Mouse (Mus musculus): ENCODE data around the gene Nav2. TPM values are rescaled to one million over a fixed set of nuclear protein-coding genes. Genes with fewer than 3 reads are reported as not detected.

Gene Nav2
- total and polyA plus RNA-seq, 3 experiments: 2.0 to 2.7 TPM; not detected in 1

- no peak for DNase-seq (ENCODE audit: low read depth, low spot score)
- H3K36me3 ChIP-seq (ENCODE audit: control insufficient read depth in 1 of 2, insufficient read depth in 2 of 2, low read length in 2 of 2): no peaks in the 10 kb centered on the region
- TF ChIP-seq RCOR1 (IDR thresholded peaks at IDR 0.05; ENCODE audit: low read depth, low read length) (no peak), MAFK (IDR thresholded peaks at IDR 0.05; ENCODE audit: borderline replicate concordance, low read depth, low read length) (no peak), BHLHE40 (IDR thresholded peaks at IDR 0.05; ENCODE audit: borderline replicate concordance, low read depth, low read length) (no peak), MXI1 (IDR thresholded peaks at IDR 0.05; ENCODE audit: low read depth, low read length) (no peak)
- no peaks in the 10 kb centered on the region for H3K79me2 ChIP-seq (ENCODE audit: control insufficient read depth, insufficient read depth, low read length, poor library complexity)
- H3K9me3 ChIP-seq (replicated peaks; ENCODE audit: insufficient read depth, low read length): no peaks in the 10 kb centered on the region
- H3K4me1 ChIP-seq (ENCODE audit: control insufficient read depth in 1 of 2, insufficient read depth in 2 of 2, low read length in 2 of 2): no peaks in the 10 kb centered on the region
- H3K4me3 ChIP-seq (ENCODE audit: control insufficient read depth in 1 of 2, insufficient read depth in 1 of 2, low read depth in 2 of 2, low read length in 2 of 2): no peak overlapping the region
- no peaks in the 10 kb centered on the region for H3K27me3 ChIP-seq (ENCODE audit: control insufficient read depth in 1 of 2, insufficient read depth in 2 of 2, low read length in 2 of 2)
- H3K27ac ChIP-seq (ENCODE audit: control insufficient read depth, low read depth, low read length): no peak overlapping the region
- H3K9ac ChIP-seq (ENCODE audit: control insufficient read depth, low read depth, low read length, poor library complexity, severe bottlenecking): no peak overlapping the region
Observed at GRCm38 (mm10) chr7:49410892-49411291, 502.4 kb downstream of the Nav2 start.

DNA sequence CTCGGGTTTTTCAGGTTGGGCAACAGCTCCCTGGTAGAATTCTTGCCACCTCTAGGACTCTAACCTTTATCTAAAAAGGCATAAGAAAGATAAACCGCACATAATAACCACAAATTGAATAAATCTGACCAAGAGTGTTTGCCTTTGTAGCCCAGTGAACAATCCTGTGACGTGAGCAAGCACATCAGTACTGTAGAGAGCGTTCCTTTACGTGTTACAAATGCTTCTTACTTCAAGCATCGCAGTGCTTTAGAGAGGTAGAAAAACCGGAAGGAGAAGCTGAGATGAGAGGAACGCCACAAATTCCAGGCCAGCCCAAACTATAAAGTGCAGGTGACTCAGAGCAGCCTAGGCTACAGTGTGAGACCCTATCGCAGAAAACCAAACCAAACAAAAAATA lies 503.3 kb downstream of the Nav2 start:
- H3K27ac ChIP-seq (ENCODE audit: control insufficient read depth, low read depth, low read length): no peak overlapping the region
- no peaks in the 10 kb centered on the region for H3K9me3 ChIP-seq (replicated peaks; ENCODE audit: insufficient read depth, low read length)
- H3K79me2 ChIP-seq (ENCODE audit: control insufficient read depth, insufficient read depth, low read length, poor library complexity): no peaks in the 10 kb centered on the region
- TF ChIP-seq ZC3H11A (IDR thresholded peaks at IDR 0.05; ENCODE audit: low read depth, low read length): no peak
- TF ChIP-seq MEF2A (IDR thresholded peaks at IDR 0.05; ENCODE audit: extremely low read depth, insufficient replicate concordance, low read depth, low read length, poor library complexity, severe bottlenecking): no peak
- H3K9ac ChIP-seq (ENCODE audit: control insufficient read depth, low read depth, low read length, poor library complexity, severe bottlenecking): no peak overlapping the region
- no peaks in the 10 kb centered on the region for H3K4me1 ChIP-seq (ENCODE audit: control insufficient read depth in 1 of 2, insufficient read depth in 2 of 2, low read length in 2 of 2)
- no peaks in the 10 kb centered on the region for H3K27me3 ChIP-seq (ENCODE audit: control insufficient read depth in 1 of 2, insufficient read depth in 2 of 2, low read length in 2 of 2)
- DNase-seq (ENCODE audit: low read depth, low spot score): no peak
- H3K4me3 ChIP-seq (ENCODE audit: control insufficient read depth in 1 of 2, insufficient read depth in 1 of 2, low read depth in 2 of 2, low read length in 2 of 2): no peak overlapping the region
- no peaks in the 10 kb centered on the region for H3K36me3 ChIP-seq (ENCODE audit: control insufficient read depth in 1 of 2, insufficient read depth in 2 of 2, low read length in 2 of 2)

DNA sequence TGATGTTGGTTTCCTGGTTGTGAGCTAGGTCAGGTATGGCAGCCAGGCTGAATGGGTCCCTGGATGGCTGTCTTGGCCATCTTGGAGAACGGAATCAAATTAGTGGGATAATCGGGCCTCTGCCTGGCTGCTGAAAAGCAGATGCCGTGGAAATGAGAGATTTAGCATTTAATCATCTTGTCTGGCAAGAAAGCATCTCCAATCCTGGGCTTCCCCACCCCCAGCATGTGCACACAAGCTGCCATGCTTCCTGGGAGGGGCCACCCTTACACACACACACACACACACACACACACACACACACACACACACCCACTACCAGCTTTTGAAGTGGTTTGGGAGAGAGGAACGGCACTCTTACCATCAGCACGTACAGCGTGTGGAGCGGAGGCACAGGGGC lies 506.6 kb downstream of the Nav2 start:
- Histone ChIP-seq H3K27me3 (ENCODE audit: control insufficient read depth in 1 of 2, insufficient read depth in 2 of 2, low read length in 2 of 2) (no peaks in the 10 kb centered on the region), H3K4me1 (ENCODE audit: control insufficient read depth in 1 of 2, insufficient read depth in 2 of 2, low read length in 2 of 2) (no peaks in the 10 kb centered on the region), H3K4me3 (ENCODE audit: control insufficient read depth in 1 of 2, insufficient read depth in 1 of 2, low read depth in 2 of 2, low read length in 2 of 2) (no peak overlapping the region), H3K9ac (ENCODE audit: control insufficient read depth, low read depth, low read length, poor library complexity, severe bottlenecking) (no peak overlapping the region), H3K79me2 (ENCODE audit: control insufficient read depth, insufficient read depth, low read length, poor library complexity) (no peaks in the 10 kb centered on the region), H3K27ac (ENCODE audit: control insufficient read depth, low read depth, low read length) (no peak overlapping the region), H3K36me3 (ENCODE audit: control insufficient read depth in 1 of 2, insufficient read depth in 2 of 2, low read length in 2 of 2) (no peaks in the 10 kb centered on the region), H3K9me3 (replicated peaks; ENCODE audit: insufficient read depth, low read length) (no peaks in the 10 kb centered on the region)
- no peak for TF ChIP-seq RCOR1 (IDR thresholded peaks at IDR 0.05; ENCODE audit: low read depth, low read length)
- TF ChIP-seq GATA1 (IDR thresholded peaks at IDR 0.05; ENCODE audit: low read depth, low read length): no peak
- no peak for TF ChIP-seq MXI1 (IDR thresholded peaks at IDR 0.05; ENCODE audit: low read depth, low read length)
- TF ChIP-seq ELF1 (IDR thresholded peaks at IDR 0.05; ENCODE audit: low read depth, low read length): no peak
- no peak for TF ChIP-seq NELFE (IDR thresholded peaks at IDR 0.05; ENCODE audit: low read depth, low read length)
- TF ChIP-seq CTCF (IDR thresholded peaks at IDR 0.05 in 2 of 3, conservative IDR thresholded peaks at IDR 0.05 in 1 of 3; ENCODE audit: control insufficient read depth in 1 of 3, insufficient read depth in 1 of 3, low read depth in 2 of 3, low read length in 3 of 3, poor library complexity in 1 of 3, severe bottlenecking in 1 of 3): no peak
- no peak for DNase-seq (ENCODE audit: low read depth, low spot score)

Data from MEL (cell line).